Mouse (Mus musculus) frontal cortex, postnatal 36 days (tissue): ENCODE results near the gene Tanc2.

Source experiments
- DNase-seq, 2 experiments: peaks; one replicate each; pipeline ENCODE4 v3.0.0; 2022; ENCODE audit warnings: low spot score in 2 of 2

Gene Tanc2

DNA sequence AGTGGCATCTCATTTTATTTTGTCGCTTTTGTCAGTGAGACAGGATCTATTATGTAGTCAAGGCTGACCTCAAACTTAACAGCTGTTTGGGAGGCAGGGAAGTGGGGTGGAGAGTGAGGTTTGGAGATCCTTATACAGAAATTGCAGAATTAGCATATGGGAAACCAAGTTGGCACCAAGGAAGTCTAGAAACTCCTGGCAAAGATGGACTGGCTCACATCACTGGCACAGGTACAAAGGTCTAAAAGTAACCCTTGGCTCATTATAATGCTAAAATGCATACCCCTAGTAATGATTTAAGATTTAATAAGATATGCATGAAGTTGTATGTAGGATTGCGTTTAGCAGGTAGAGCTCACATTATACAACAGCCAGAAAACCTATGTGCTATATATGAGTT, 58.2 kb downstream of the Tanc2 start:
- no peak for DNase-seq

DNA sequence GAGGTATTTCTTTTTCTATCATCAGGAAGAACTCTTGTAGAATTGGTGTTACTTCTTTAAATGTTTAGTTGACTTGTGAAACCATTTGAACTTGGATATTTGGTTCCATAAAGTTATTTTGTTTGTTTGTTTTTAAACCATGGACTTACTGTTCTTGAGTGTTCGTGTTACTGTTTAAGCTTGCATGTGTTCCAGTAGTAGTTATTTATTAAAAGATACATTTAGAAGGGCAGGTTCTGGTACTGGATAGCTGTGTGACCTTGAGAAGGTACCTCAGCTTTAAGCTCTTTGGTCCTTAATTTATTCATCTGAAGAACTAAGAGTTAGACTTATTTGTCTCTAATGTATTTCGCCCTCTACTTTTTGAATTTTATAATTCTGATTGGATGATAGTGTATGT, 64.8 kb downstream of the Tanc2 start:
- DNase-seq = no peak

GRCm38 (mm10) chr11:105655335-105655734, 65.5 kb downstream of the Tanc2 start:
- DNase-seq = peak in 1 of 2 experiments; percentile 27

DNA sequence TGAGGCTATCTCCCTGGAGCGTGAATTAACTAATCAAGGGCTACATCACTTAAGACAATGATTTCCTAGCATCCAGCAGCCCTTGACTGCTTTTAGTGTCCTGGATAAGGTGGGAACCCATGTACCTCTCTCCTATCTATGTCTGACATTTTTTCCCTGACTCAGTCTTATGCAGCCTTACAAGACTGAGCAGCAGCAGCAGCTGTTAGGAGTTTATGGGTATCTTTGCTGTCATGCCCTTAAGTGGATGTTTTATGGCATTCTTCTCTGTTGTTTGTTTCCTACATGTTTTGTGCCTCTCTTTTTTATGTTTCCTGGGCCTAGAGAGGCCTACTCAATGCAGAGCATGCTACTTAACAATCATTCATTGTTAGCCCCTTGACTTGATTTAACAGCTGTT, 78.1 kb downstream of the Tanc2 start:
- DNase-seq = no peak

DNA sequence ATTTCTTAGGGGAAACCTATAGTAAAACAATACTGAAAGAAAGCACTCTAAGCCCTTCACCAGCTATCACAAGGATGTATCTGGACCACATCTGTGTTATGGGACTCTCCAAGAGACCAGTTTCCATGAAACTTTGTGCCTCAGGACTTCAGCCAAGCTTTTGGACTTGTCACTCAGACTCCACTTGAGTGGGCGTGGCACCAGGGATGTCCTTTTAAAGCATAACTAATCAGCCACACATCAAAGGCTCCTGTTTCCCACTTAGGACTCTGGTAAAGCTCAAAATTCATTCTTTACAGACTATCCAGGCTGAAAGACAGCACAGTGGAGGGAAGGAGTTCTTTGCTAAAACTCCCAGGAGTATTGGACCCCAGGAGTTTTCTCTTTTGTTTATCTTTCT, 89.2 kb downstream of the Tanc2 start:
- DNase-seq = no peak

DNA sequence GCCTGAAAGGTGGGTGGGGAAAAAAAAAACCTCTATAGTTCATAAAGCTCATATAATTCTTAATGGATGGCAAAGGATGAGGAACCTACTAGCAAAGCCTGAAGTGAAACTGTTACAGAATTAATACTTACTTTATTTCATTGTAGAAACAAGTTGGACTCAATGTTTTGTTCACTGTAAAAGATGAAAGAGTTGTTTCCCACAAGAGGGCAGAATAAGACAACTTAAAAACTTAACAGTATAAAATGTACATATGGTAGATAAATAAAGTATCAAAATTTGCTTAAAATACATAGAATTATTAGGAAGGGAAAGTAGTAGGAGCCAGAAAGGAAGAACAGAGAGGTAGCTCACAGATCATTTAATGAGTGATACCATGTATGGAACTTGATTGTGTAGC, 95.0 kb downstream of the Tanc2 start:
- no peak for DNase-seq

GRCm38 (mm10) chr11:105700528-105700927, 110.7 kb downstream of the Tanc2 start:
- DNase-seq = no peak

GRCm38 (mm10) chr11:105719660-105720059, 129.9 kb downstream of the Tanc2 start:
- no peak for DNase-seq

GRCm38 (mm10) chr11:105731541-105731940, 141.8 kb downstream of the Tanc2 start:
- peak; percentile 38 to 69 for DNase-seq

DNA sequence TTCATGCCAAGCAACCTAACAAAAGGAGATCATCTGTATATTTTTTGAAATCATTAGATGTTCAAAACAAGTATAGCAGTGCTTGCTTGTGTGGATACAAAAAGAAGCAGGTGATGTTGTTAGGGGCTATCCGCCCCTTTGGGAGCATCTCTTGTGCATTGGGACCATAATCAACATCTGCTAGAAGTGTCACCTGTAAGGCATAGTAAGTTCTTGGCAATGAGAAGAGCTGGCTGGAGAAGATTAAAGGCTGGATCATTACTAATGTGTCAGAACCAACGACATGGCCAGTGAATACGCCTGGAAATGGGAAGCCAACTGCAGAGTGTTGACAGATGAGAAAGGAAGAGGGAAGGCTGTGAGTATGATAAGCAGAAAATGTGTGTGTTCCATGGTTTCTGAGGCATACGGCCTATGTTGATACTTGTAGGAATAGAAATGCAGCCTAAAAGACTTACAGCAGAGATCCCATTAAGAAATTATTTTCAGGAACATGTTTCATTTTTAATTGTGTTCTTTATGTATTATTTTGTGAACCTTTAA, 142.3 kb downstream of the Tanc2 start:
- DNase-seq = no peak

GRCm38 (mm10) chr11:105743171-105743570, 153.4 kb downstream of the Tanc2 start:
- DNase-seq = no peak

DNA sequence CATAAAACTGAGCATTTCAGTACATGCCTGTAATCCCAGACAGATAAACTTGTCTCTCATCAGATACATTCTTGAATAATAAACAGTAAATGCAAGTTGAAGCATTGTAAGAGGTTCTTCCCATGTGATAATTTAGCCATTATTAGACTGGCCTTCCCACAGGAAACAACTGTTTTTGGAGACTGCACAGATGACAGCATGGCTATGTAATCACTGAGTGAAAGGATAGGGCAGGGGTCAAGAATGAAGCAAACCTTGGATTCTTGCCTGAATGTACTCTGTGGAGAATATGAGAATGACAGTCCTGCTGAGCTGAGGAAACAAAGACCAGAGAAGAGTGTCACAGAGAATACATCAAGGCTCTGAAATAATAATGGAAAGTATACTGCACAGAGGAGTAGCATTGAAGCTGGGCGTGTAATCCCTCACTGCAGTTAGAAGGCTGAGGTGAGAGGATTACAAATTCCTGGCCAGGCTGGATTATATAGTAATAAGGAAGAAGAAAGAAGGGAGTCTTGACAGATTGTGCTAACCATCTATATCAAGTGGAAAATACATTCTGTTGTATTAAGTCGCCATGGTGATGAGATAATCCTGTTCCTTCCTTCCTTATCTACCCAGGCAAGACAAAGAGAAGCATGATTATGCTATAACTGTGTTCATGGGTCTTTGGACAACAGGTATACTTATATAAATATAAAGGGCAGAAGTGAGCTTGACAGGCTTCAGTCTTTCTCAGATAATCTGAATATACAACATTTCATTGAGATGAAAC, 159.7 kb downstream of the Tanc2 start:
- no peak for DNase-seq

DNA sequence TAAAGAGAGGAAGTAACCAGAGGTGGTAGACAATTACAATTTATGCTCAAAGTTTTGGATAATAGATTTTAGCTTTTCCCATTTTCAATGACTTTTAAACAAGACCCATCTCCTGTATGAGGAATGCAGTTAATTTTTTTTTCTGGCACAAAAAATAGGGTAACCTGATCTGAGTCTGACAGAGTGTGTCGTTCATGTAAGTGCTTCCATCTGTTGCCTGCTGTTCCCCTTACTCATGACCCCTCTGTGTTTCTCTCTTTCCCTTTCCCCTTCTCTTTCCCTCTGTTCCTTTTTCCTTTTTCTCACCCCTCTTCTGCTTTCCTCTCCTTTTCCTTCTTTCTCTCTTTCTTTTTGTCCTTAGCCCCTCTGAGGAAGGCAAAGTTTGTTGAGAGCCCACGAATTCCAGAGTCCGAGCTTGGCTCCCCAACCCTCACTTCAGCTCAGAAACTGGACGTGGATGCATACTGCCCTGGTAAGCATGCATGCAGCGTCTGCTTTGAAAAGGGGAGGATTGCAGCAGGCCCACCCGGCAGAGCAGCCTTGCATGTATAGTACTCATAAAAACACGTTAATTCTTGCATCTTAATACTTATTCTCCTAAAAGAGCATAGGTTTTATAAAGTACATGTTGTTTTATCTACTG, 168.9 kb downstream of the Tanc2 start:
- DNase-seq = no peak

GRCm38 (mm10) chr11:105759413-105759812, 169.6 kb downstream of the Tanc2 start:
- DNase-seq = no peak

- DNase-seq = no peak
Measured at GRCm38 (mm10) chr11:105760346-105760745, 170.6 kb downstream of the Tanc2 start.

DNA sequence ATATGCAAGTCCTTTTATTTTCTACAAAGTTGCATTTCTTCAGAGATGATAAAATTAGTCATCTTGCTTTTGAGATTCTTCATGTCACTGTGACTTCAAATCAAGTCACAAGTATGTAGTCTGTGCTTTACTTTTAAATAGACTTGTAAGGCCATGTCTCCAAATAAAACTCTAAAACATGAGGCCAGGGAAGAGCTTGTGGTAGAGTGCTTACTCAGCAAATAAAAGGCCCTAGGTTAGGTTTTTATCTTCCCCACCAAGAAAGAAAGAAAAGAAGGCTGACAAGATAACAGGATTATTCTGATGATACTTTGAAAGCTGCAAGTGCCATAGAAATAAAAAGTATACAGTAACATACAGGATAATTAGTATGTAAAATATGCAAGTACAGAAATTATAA, 188.0 kb downstream of the Tanc2 start:
- DNase-seq = no peak

DNA sequence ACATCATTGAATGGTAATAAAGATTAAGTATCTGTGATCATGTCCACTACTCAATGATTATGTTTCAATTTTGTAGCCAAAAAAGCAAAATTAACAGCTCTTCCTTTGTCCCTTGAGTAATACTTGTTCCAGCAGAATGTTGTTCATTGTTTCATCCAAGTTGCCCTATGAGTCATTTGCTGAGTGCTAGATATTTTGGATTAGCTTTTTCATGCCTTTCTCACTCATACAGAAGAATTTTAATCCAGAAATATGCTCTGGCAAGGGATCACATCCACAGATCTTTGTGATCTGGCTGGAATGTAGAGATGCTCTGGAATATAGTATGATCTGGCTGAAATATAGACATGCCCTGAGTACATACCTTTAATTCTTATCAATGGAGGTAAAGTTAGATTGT, 202.7 kb downstream of the Tanc2 start:
- DNase-seq = no peak

DNA sequence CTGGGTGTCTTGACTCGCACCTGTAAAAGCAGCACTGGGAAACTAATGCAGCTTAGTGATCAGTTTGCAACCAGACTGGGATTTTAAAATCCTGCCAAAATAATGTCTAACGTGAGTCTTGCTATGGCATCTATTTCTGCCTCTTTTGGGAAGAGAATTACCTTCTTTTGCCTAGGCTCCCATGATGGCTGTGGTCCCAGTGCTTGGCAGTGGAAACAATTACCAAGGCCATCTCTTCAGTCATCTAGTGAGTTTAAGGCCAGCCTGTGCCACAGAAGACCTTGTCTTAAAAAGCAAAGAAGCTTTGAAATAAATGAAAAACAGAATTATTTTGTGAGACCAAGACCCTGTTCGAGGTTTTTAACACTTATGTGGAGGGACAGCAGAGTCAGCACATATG, 213.9 kb downstream of the Tanc2 start:
- DNase-seq = no peak

- DNase-seq = no peak
Measured at GRCm38 (mm10) chr11:105804776-105805175, 215.0 kb downstream of the Tanc2 start.

GRCm38 (mm10) chr11:105807103-105807502, 217.3 kb downstream of the Tanc2 start:
- no peak for DNase-seq

DNA sequence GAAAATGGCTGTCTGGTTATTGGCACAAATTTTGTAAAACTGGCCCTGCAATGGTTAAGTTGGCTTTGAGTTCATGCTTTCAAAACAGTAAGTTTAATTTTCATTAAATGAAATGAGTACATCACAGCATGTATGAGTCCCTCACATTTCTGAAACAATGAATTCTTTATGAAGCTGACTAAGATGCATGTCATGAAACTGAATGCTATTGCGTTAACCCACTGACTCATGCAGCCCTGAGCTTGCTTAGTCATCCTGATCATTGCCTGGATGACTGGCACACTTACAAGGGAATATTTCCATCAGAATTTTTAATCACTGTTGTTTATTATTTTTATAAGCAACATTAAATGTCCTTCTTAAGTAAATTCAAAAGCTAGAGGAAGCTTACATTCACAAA, 233.5 kb downstream of the Tanc2 start:
- DNase-seq = no peak

DNA sequence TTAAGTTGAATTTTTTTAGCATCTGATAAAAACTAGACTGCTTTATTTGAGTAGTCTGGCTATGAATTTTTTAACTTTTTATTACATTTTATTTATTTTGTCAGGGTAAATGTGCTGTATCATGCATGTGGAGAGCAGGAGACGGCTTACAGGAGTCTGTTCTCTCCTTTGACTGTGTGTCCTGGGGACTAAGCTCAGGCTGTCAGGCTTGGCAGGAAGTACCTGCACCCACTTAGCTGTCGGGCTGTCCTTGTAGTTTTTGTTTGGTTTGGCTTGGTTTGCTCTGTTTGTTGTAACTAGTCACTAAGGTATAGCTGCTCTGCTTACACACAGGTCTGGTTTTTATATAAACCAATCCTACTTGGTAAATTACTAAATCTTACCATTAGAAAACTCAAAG, 234.0 kb downstream of the Tanc2 start:
- no peak for DNase-seq

DNA sequence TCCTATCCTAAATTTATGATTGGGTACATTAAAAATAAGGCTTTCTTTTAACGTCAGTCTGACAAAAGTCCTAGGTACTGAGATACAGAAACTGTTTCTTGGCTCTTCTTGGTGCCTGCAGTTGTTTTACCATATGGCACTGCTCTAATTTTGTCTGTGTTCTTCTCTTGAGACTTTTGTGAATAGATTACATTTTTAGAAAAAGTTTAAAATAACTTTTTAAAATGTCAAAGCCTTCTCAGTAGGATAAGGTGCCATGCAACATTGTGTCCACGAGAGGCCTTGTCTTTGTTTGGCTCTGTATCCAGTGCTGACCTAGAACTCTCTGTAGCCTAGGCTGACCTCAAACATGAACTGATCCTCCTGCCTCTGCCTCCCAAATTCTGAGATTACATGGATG, 238.4 kb downstream of the Tanc2 start:
- peak; percentile 42 to 82 for DNase-seq
